Mouse (Mus musculus) macrophage (primary cell): Measurements from ENCODE around the gene Ephb1. TPM values are rescaled to one million over a fixed set of nuclear protein-coding genes. Genes with fewer than 3 reads are reported as not detected.

ENCODE experiments used
- H3K27ac ChIP-seq: fragments of 350-480 bp; formaldehyde crosslinking; 2 replicates; pipeline ENCODE4 v1.9.0; 2021
- H3K36me3 ChIP-seq: fragments of 350-480 bp; formaldehyde crosslinking; 2 replicates; pipeline ENCODE4 v1.9.0; 2021; ENCODE audit errors: inconsistent target
- H3K4me3 ChIP-seq: fragments of 350-480 bp; formaldehyde crosslinking; 2 replicates; pipeline ENCODE4 v1.9.0; 2021; ENCODE audit errors: inconsistent target
- H3K79me2 ChIP-seq: fragments of 350-480 bp; formaldehyde crosslinking; 2 replicates; pipeline ENCODE4 v1.9.0; 2021; ENCODE audit errors: inconsistent target
- WGBS: methylation state at CpG from one replicate; pipeline ENCODE4 v1.1.7; 2026; ENCODE audit warnings: inconsistent platforms; ENCODE audit not compliant: missing documents; 5-methylcytosine and 5-hydroxymethylcytosine counted together
- polyA plus RNA-seq: library from polyadenylated mRNA; stranded (reverse); fragments of 250-400 nt; gene quantifications from 3 replicates; pipeline ENCODE4 v1.2.4, GENCODE M21; 2018; ENCODE audit warnings: inconsistent platforms
- total RNA-seq, 78 experiments: library from RNA; depleted of rRNA; stranded (reverse); fragments of 250-400 nt; gene quantifications; 1 replicate in 9 of 78; 2 replicates in 24 of 78; 3 replicates in 43 of 78; 4 replicates in 2 of 78; pipeline ENCODE4 v1.2.4; 2018; ENCODE audit warnings: inconsistent platforms in 56 of 78

Ephb1 gene
- not detected for total RNA-seq (2018; cell fraction: chromatin; rRNA removed)
- not detected for total RNA-seq (2018; cell fraction: cytosol; rRNA removed)
- total RNA-seq (2018; cell fraction: nucleus; rRNA removed) = not detected
- polyA plus RNA-seq = not detected in 3 replicates

DNA sequence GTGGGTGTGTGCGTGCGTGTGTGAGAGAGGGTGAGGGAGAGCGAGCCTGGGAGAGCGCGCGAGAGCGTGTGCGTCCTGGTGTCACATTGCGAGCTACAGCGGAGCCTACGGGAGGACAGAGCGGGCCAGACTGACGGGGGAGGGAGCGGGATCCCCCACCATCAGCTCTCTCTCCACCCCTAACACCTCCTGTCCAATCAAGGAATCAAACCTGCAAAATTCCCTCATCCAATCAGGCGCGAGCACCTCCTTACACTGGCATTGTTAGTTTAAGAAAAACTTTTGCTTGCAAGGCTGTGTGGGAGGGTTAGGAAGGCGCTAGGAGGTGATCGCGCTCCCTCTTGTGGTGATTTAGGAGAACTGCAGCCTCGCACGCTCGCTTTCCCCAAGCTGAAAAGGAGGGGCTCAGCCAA, at the start of gene Ephb1:
Gene Ephb1, minus strand, starts transcription at position 133 of the 413 bp plus-strand sequence.
- Histone ChIP-seq H3K79me2 (no peaks in the 10 kb centered on the region), H3K27ac (no peak within 1 kb of the TSS), H3K4me3 (no peak within 1 kb of the TSS), H3K36me3 (no peaks in the 10 kb centered on the region)
- WGBS = 2% methylated on average over 21 of the region's 22 CpGs

GRCm38 (mm10) chr9:102403086-102404021, 48.9 kb upstream of the Ephb1 start:
- WGBS = 22% methylated on average over 18 of the region's 18 CpGs

GRCm38 (mm10) chr9:102402671-102403070, 48.2 kb upstream of the Ephb1 start:
- H3K79me2 ChIP-seq = no peaks in the 10 kb centered on the region
- no peak overlapping the region for H3K4me3 ChIP-seq
- H3K36me3 ChIP-seq = no peaks in the 10 kb centered on the region
- H3K27ac ChIP-seq = no peak overlapping the region
- 62% methylated on average over 3 of the region's 3 CpGs for WGBS

More at GRCm38 (mm10) chr9:102403086-102404021, 48.9 kb upstream of the Ephb1 start:
- no peak overlapping the region for H3K4me3 ChIP-seq
- H3K36me3 ChIP-seq = no peaks in the 10 kb centered on the region
- no peak overlapping the region for H3K27ac ChIP-seq
- no peaks in the 10 kb centered on the region for H3K79me2 ChIP-seq

GRCm38 (mm10) chr9:102388266-102388665, 33.8 kb upstream of the Ephb1 start:
- Histone ChIP-seq H3K27ac (no peak overlapping the region), H3K4me3 (no peak overlapping the region), H3K36me3 (no peaks in the 10 kb centered on the region), H3K79me2 (no peaks in the 10 kb centered on the region)
- 86% methylated on average over 8 of the region's 8 CpGs for WGBS

GRCm38 (mm10) chr9:102386816-102387215, 32.3 kb upstream of the Ephb1 start:
- WGBS = 87% methylated on average over 9 of the region's 9 CpGs
- Histone ChIP-seq H3K27ac (no peak overlapping the region), H3K4me3 (no peak overlapping the region), H3K79me2 (no peaks in the 10 kb centered on the region), H3K36me3 (no peaks in the 10 kb centered on the region)

- WGBS = 91% methylated on average over 2 of the region's 2 CpGs
- no peak overlapping the region for H3K27ac ChIP-seq
- H3K4me3 ChIP-seq = no peak overlapping the region
- H3K36me3 ChIP-seq = no peaks in the 10 kb centered on the region
- no peaks in the 10 kb centered on the region for H3K79me2 ChIP-seq
These were observed 25.7 kb upstream of the Ephb1 start for GRCm38 (mm10) chr9:102380235-102380634.

DNA sequence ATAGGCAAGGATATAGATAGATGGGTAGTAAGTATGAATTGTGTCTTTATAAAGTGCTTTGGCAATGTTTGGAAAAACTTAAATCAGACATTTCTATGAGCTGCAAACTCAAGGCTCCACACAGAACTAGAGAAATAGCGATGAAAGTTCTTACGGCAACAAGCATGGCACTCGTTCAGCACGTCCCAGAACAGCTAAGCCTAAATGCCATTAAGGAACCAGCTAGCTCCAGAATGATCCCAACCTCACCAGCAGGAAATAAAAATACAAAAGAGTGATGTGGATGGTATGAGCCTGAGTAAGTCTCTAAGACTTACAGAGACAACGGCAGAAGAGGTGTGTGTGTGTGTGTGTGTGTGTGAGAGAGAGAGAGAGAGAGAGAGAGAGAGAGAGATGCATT, 20.2 kb upstream of the Ephb1 start:
- H3K4me3 ChIP-seq = no peak overlapping the region
- H3K79me2 ChIP-seq = no peaks in the 10 kb centered on the region
- 89% methylated on average over 5 of the region's 5 CpGs for WGBS
- no peak overlapping the region for H3K27ac ChIP-seq
- no peaks in the 10 kb centered on the region for H3K36me3 ChIP-seq

DNA sequence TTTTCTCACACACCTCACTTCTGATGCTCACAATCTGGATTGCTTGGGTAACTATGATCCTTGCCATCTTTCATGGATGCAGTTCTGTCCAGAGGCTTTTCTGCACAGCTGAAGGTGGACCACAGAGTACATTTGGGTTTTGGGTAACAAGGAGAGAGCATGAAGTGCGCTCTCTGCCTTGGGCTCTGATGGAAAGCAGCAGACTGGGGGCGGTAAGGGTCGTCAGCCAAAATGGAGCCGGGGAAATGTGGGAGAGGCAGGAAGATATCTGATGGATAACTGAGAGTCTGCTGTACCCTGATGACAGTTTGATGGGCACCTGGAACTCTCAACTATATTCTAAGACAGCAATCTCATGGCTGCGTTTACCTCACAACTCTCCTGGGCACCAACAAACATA, 19.4 kb upstream of the Ephb1 start:
- no peaks in the 10 kb centered on the region for H3K36me3 ChIP-seq
- WGBS = 82% methylated on average over 5 of the region's 5 CpGs
- no peaks in the 10 kb centered on the region for H3K79me2 ChIP-seq
- no peak overlapping the region for H3K27ac ChIP-seq
- H3K4me3 ChIP-seq = no peak overlapping the region

DNA sequence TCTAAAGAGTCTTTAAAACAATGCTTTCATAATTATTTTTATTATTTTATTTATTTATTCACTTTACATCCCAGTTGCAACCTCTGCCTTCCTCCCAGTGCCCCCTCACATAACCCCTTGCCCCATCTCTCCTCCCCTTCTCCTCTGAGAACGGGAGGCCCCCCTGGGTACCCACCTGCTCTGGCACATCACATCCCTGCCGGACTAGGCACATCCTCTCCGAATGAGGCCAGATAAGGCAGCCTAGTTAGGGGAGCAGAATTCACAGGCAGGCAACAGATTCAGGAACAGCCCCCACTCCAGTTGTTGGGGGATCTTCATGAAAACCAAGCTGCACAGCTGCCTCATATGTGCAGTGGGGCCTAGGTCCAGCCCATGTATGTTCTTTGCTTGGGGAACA, 17.4 kb upstream of the Ephb1 start:
- H3K36me3 ChIP-seq = no peaks in the 10 kb centered on the region
- H3K27ac ChIP-seq = no peak overlapping the region
- H3K79me2 ChIP-seq = no peaks in the 10 kb centered on the region
- no peak overlapping the region for H3K4me3 ChIP-seq
- 87% methylated on average over 3 of the region's 3 CpGs for WGBS

DNA sequence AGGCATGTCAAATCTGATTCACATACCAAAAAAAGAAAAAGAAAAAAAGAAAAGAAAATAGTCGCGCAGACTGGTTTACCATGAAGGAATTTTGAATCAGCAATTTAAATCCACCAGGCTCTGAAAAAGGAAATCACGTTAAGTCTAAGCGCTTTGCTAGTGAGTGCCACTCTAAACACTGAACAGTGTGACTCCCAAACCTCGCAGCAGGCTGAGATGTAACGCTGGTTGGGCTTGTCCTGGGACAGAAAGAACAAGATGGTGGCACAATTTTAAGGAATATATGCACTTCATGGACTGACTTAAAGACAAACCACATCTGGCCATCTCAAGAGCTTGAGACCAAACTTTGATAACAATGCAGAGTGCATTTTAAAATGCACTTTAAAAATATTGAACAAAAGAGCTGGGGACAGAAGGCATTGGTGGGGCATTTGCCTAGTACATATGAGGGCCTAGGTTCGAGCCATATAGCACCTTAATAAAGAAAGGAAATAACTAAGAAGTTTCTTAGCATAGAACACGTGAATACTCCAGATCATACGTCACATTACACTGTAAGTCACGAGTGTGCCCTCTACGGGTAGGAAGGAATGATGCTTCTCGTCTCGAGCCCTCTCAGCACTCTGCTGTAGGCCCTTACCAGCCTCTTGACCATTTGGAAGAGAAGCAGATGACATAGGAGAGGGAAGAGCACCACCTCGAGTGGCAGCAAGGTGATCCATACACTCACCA, 16.7 kb upstream of the Ephb1 start:
- no peak overlapping the region for H3K27ac ChIP-seq
- no peak overlapping the region for H3K4me3 ChIP-seq
- 62% methylated on average over 14 of the region's 14 CpGs for WGBS
- H3K79me2 ChIP-seq = no peaks in the 10 kb centered on the region
- H3K36me3 ChIP-seq = no peaks in the 10 kb centered on the region

DNA sequence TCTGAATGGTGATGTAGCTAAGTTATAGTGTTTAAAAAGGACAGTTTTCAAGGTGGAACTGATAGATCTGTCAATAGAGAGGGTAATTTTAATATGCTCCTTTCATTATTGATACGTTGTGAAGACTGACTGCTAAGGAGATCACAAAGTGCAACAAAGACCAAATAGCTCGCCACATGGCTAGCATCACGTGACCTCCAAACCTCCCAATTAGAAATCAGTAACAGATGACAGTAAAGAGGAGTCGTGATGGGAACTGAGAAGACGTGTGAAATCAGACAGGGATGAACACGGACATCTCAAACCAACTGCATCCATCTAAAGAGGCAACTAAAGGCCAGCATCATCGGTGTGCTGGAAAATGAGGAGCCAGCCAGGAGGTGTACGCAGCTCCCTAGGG, 15.6 kb upstream of the Ephb1 start:
- Histone ChIP-seq H3K4me3 (no peak overlapping the region), H3K36me3 (no peaks in the 10 kb centered on the region), H3K79me2 (no peaks in the 10 kb centered on the region), H3K27ac (no peak overlapping the region)
- WGBS = 71% methylated on average over 8 of the region's 8 CpGs

- Histone ChIP-seq H3K4me3 (no peak overlapping the region), H3K79me2 (no peaks in the 10 kb centered on the region), H3K36me3 (no peaks in the 10 kb centered on the region), H3K27ac (no peak overlapping the region)
- 67% methylated on average over 3 of the region's 3 CpGs for WGBS
These were observed 14.6 kb upstream of the Ephb1 start for GRCm38 (mm10) chr9:102369141-102369540.

DNA sequence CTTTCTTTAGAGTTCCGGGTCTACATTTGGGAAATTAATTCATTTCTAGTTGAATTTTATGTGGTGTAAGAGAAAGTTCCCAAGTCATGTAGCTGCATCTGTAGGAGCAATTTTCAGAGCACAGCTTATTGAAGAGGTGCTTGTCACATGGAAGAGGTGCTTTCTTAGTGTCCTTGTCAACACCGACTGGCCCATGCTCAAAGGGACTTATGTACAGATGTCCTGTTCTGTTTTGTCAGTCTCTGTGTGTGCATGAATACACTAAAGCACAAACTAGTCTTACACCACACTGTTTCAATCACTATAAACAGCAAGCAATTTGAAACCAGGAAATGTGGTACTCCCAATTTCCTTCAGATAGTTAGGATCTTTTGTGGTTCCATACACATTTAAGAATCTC, 13.3 kb upstream of the Ephb1 start:
- Histone ChIP-seq H3K36me3 (no peaks in the 10 kb centered on the region), H3K27ac (no peak overlapping the region), H3K79me2 (no peaks in the 10 kb centered on the region), H3K4me3 (no peak overlapping the region)
- WGBS = 96% methylated on average over 2 of the region's 2 CpGs

- 86% methylated on average over 2 of the region's 2 CpGs for WGBS
- H3K79me2 ChIP-seq = no peaks in the 10 kb centered on the region
- no peak overlapping the region for H3K4me3 ChIP-seq
- no peak overlapping the region for H3K27ac ChIP-seq
- H3K36me3 ChIP-seq = no peaks in the 10 kb centered on the region
These were observed 11.0 kb upstream of the Ephb1 start for GRCm38 (mm10) chr9:102365536-102365935.

DNA sequence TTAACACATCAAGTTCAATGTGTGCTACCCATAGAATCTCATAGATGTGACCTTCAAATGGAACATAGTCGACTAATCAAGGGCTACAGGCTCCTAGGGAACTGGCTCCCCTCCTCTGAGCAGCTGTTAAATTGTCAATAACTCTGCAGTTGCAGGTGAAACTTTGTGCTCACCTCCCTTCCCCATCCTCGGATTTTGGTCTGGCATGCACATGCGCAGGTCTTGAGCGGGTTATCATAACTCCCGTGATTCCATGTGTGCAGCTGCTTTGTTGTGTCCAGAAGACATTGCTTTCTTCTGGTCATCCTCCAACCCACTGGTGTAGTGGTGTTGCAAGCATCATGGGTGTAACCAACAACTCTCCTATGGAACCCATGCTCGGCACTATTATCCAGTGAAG, 4.8 kb upstream of the Ephb1 start:
- Histone ChIP-seq H3K36me3 (no peaks in the 10 kb centered on the region), H3K27ac (no peak overlapping the region), H3K79me2 (no peaks in the 10 kb centered on the region), H3K4me3 (no peak overlapping the region)
- 92% methylated on average over 6 of the region's 6 CpGs for WGBS
